Mouse (Mus musculus) retina, postnatal 1 day (tissue): Measurements from ENCODE around the gene Pate4.
A peak's percentile ranks its signal among the peaks of the same experiment; 100 is the strongest.
"Not testable (repeated sequence)": the region's sequence is repeated elsewhere in the genome, so short reads cannot be mapped to it uniquely, and the experiment has no call there.

ENCODE experiments used
- DNase-seq: peaks from one replicate; pipeline ENCODE4 v3.0.0-alpha.2; 2012

Gene Pate4

GRCm38 (mm10) chr9:35611841-35612240, at the start of gene Pate4:
Gene Pate4, minus strand, starts transcription at chr9:35611941.
- DNase-seq = no peak

GRCm38 (mm10) chr9:35648102-35648501, 36.4 kb upstream of the Pate4 start, which contains the start of gene Pate3:
Gene Pate3, minus strand, starts transcription at chr9:35648202.
- no peak for DNase-seq

GRCm38 (mm10) chr9:35632981-35633380, 21.2 kb upstream of the Pate4 start:
- no peak for DNase-seq

- not testable (repeated sequence) for DNase-seq
These were observed 5.0 kb upstream of the Pate4 start for GRCm38 (mm10) chr9:35616784-35617183.

GRCm38 (mm10) chr9:35614005-35614404, 2.3 kb upstream of the Pate4 start:
- DNase-seq = peak; percentile 9

GRCm38 (mm10) chr9:35607647-35608405, 3.9 kb downstream of the Pate4 start:
- no peak for DNase-seq

- peak; percentile 26 for DNase-seq
These were observed 18.8 kb downstream of the Pate4 start for GRCm38 (mm10) chr9:35592903-35593302.

GRCm38 (mm10) chr9:35587674-35588073, 24.1 kb downstream of the Pate4 start:
- DNase-seq = no peak

GRCm38 (mm10) chr9:35574416-35574815, 37.3 kb downstream of the Pate4 start:
- no peak for DNase-seq

- no peak for DNase-seq
These were observed 41.1 kb downstream of the Pate4 start for GRCm38 (mm10) chr9:35570663-35571062.

GRCm38 (mm10) chr9:35569571-35570534, 41.9 kb downstream of the Pate4 start, which contains the start of the genes Pate2 and Hyls1:
Gene Pate2, plus strand, starts transcription at chr9:35570284.
Gene Hyls1, minus strand, starts transcription at chr9:35570398.
- peak; percentile 99 for DNase-seq

GRCm38 (mm10) chr9:35567995-35568394, 43.7 kb downstream of the Pate4 start:
- no peak for DNase-seq

GRCm38 (mm10) chr9:35564536-35565240, 47.1 kb downstream of the Pate4 start:
- DNase-seq = no peak

- no peak for DNase-seq
These were observed 50.2 kb downstream of the Pate4 start for GRCm38 (mm10) chr9:35561583-35561982.

GRCm38 (mm10) chr9:35561076-35561475, 50.7 kb downstream of the Pate4 start:
- DNase-seq = no peak

GRCm38 (mm10) chr9:35559009-35559890, 52.5 kb downstream of the Pate4 start:
- peak; percentile 95 for DNase-seq

- peak; percentile 90 for DNase-seq
These were observed 53.3 kb downstream of the Pate4 start, which contains the start of the genes Ddx25 and Pus3 for GRCm38 (mm10) chr9:35558257-35559008. Gene Ddx25, minus strand, starts transcription at chr9:35558528. Gene Pus3, plus strand, starts transcription at chr9:35558595.
